Mouse (Mus musculus): Measurements from ENCODE around the gene Col6a3.

GRCm38 (mm10) chr1:90866734-90867133 is 23.0 kb upstream of the Col6a3 start:
- TF ChIP-seq CTCF (IDR thresholded peaks at IDR 0.05; ENCODE audit: borderline replicate concordance, insufficient read depth, low read depth, low read length) (no peak), POLR2A (IDR thresholded peaks at IDR 0.05; ENCODE audit: borderline replicate concordance, insufficient read depth, low read length) (no peak)
